In the genomic region with DNA sequence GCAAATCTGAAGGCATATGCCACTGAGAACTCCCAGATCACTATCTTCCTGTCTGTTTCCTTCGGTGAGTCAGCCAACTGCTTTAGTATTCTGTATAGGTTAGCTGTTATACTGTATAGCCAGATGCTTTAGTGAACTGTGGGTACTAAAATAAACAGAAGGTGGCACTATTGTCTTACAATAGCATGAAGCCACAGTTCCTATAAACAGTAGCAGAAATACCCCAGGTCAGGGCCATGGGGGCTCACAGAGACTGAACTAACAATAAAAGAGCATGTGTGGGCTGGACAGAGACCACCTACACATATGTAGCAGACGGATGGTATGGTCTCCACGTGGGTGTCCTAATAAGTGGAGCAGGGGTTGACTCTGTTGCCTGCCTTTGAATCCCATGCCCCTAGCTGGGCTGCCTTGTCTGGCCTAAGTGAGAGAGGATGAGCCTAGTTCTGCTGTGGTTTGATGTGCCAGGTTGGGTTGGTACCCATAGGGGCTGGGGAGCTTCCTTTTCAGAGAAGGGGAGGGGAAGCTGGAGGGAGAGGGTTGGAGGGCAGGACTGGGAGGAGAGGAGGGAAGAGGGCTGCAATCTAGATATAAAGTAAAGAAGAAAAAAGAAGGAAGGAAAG, we compare ENCODE assay signal across 8 mouse cellular contexts.
DNase-seq lines count a peak whose midpoint lies in the region; ATAC-seq lines count a peak whose summit lies in the region.
"Had no signal": no experiment of that assay in that cellular context is flagged by ENCODE, and none has a peak within 500 bp of the region (broad histone marks: within the 10 kb centered on the region; RNA-seq: fewer than 3 reads in every experiment).

No protein-coding gene starts in this region.

- H3K36me3 ChIP-seq in hindbrain, embryonic 13.5 days: no peaks in the 10 kb centered on the region
- no peaks in the 10 kb centered on the region for H3K36me3 ChIP-seq in limb, embryonic 11.5 days (ENCODE audit: control insufficient read depth, insufficient read depth, low read length)
- no peaks in the 10 kb centered on the region for H3K36me3 ChIP-seq in neural tube, embryonic 15.5 days
- H3K36me3 ChIP-seq: heart, embryonic 13.5 days had no signal

- DNase-seq in CD4-positive, CD25-positive, alpha-beta regulatory T cell, adult 2 months (ENCODE audit: low read depth, low spot score): peak; percentile 47
- peak; percentile 70 for DNase-seq in MN1 (ENCODE audit: low spot score)
- DNase-seq in embryo, embryonic 10.5 days (ENCODE audit: low spot score): peak; percentile 71
- DNase-seq in limb, embryonic 11.5 days (ENCODE audit: low spot score): peak; percentile 55
- no peak for DNase-seq in right cerebral cortex, postnatal 25 days

- no peaks in the 10 kb centered on the region for H3K9me3 ChIP-seq in hindbrain, embryonic 13.5 days
- no peaks in the 10 kb centered on the region for H3K9me3 ChIP-seq in limb, embryonic 11.5 days (ENCODE audit: control insufficient read depth, low read length)
- H3K9me3 ChIP-seq in neural tube, embryonic 15.5 days (replicated peaks): no peaks in the 10 kb centered on the region
- H3K9me3 ChIP-seq: heart, embryonic 13.5 days had no signal

- 15% methylated on average over 3 of the region's 3 CpGs for WGBS in hindbrain, embryonic 13.5 days
- WGBS in limb, embryonic 11.5 days: 16% methylated on average over 3 of the region's 3 CpGs
- WGBS in neural tube, embryonic 15.5 days: 16% methylated on average over 3 of the region's 3 CpGs

- H3K4me2 ChIP-seq in hindbrain, embryonic 13.5 days: no peak overlapping the region
- no peak overlapping the region for H3K4me2 ChIP-seq in limb, embryonic 11.5 days (ENCODE audit: low read depth, severe bottlenecking)
- no peak overlapping the region for H3K4me2 ChIP-seq in neural tube, embryonic 15.5 days
- H3K4me2 ChIP-seq: heart, embryonic 13.5 days had no signal

- H3K9ac ChIP-seq in hindbrain, embryonic 13.5 days: no peak overlapping the region
- H3K9ac ChIP-seq in limb, embryonic 11.5 days (ENCODE audit: low read length): no peak overlapping the region
- H3K9ac ChIP-seq in neural tube, embryonic 15.5 days (replicated peaks): no peak overlapping the region
- H3K9ac ChIP-seq: heart, embryonic 13.5 days had no signal

- H3K27me3 ChIP-seq in hindbrain, embryonic 13.5 days: no peaks in the 10 kb centered on the region
- H3K27me3 ChIP-seq in limb, embryonic 11.5 days (ENCODE audit: control insufficient read depth, insufficient read depth, low read length): no peaks in the 10 kb centered on the region
- no peaks in the 10 kb centered on the region for H3K27me3 ChIP-seq in neural tube, embryonic 15.5 days (replicated peaks)
- H3K27me3 ChIP-seq: heart, embryonic 13.5 days had no signal

- no peaks in the 10 kb centered on the region for H3K4me1 ChIP-seq in hindbrain, embryonic 13.5 days (replicated peaks)
- no peaks in the 10 kb centered on the region for H3K4me1 ChIP-seq in limb, embryonic 11.5 days (ENCODE audit: control insufficient read depth, insufficient read depth, low read length)
- no peaks in the 10 kb centered on the region for H3K4me1 ChIP-seq in neural tube, embryonic 15.5 days
- H3K4me1 ChIP-seq: heart, embryonic 13.5 days had no signal

- no peak overlapping the region for H3K4me3 ChIP-seq in hindbrain, embryonic 13.5 days
- no peak overlapping the region for H3K4me3 ChIP-seq in limb, embryonic 11.5 days (ENCODE audit: low read depth, low read length)
- no peak overlapping the region for H3K4me3 ChIP-seq in neural tube, embryonic 15.5 days (replicated peaks)
- H3K4me3 ChIP-seq: heart, embryonic 13.5 days had no signal

- ATAC-seq in hindbrain, embryonic 13.5 days (ENCODE audit: low FRiP score): peak; percentile 95
- peak; percentile 79 for ATAC-seq in limb, embryonic 11.5 days (ENCODE audit: insufficient number of reproducible peaks, low FRiP score, low TSS enrichment, low read depth)
- peak; percentile 92 for ATAC-seq in neural tube, embryonic 15.5 days (ENCODE audit: low FRiP score)

- H3K27ac ChIP-seq in hindbrain, embryonic 13.5 days: no peak overlapping the region
- no peak overlapping the region for H3K27ac ChIP-seq in limb, embryonic 11.5 days (replicated peaks; ENCODE audit: low read depth, low read length)
- no peak overlapping the region for H3K27ac ChIP-seq in neural tube, embryonic 15.5 days (replicated peaks)
- H3K27ac ChIP-seq: heart, embryonic 13.5 days had no signal
